Comparison of ENCODE assay signal across 24 mouse cellular contexts in genomic region chr2:146624207-146624606, GRCm38 (mm10).
DNase-seq lines count a peak whose midpoint lies in the region; ATAC-seq and TF ChIP-seq lines count a peak whose summit lies in the region.
"Had no signal": no experiment of that assay in that cellular context is flagged by ENCODE, and none has a peak within 500 bp of the region (broad histone marks: within the 10 kb centered on the region; RNA-seq: fewer than 3 reads in every experiment).

No protein-coding gene starts in this region.

- H3K4me1 ChIP-seq in ES-Bruce4 (ENCODE audit: control insufficient read depth, insufficient read depth, low read length), result peaks cover 7% of the 10 kb centered on the region
- H3K4me1 ChIP-seq in lung, embryonic 15.5 days, result no peaks in the 10 kb centered on the region; the same call in 1 of the 2 replicates
- H3K4me1 ChIP-seq: hindbrain, embryonic 13.5 days; megakaryocyte, embryonic 14.5 days; midbrain, embryonic 12.5 days had no signal

- peak; percentile 77; the same call in 1 of the 2 replicates for ATAC-seq in lung, embryonic 15.5 days (ENCODE audit: borderline replicate concordance, extremely low read depth, low FRiP score, low TSS enrichment)
- ATAC-seq: intestine, embryonic 16.5 days had no signal

- no peak for TF ChIP-seq POLR2A in ES-Bruce4 (IDR thresholded peaks at IDR 0.05; ENCODE audit: insufficient read depth, low read length)

- no peak overlapping the region for H3K27ac ChIP-seq in ES-Bruce4 (ENCODE audit: insufficient read depth, low read length)
- H3K27ac ChIP-seq in lung, embryonic 15.5 days, result no peak overlapping the region
- H3K27ac ChIP-seq: forebrain, embryonic 12.5 days; hindbrain, embryonic 13.5 days; layer of hippocampus, adult 2 months; left cerebral cortex, adult 2 months; limb, embryonic 13.5 days; midbrain, embryonic 12.5 days had no signal

- peak; percentile 45 for DNase-seq in R1 (ENCODE audit: low read depth, low spot score)
- DNase-seq in lung, postnatal 25 days (ENCODE audit: low spot score), result peak; percentile 89
- DNase-seq in adrenal gland, postnatal 10 days, result no peak
- no peak for DNase-seq in urinary bladder, postnatal 10 days (ENCODE audit: low spot score)
- DNase-seq in urinary bladder, postnatal 14 days (ENCODE audit: low spot score), result no peak
- DNase-seq: adrenal gland, postnatal 14 days; B cell, adult 2 months; cerebellum, adult 11 months; cerebellum, adult 9-11 months; gastrocnemius, postnatal 10 days; heart, postnatal 14 days; kidney, postnatal 25 days had no signal

- no peaks in the 10 kb centered on the region for H3K36me3 ChIP-seq in ES-Bruce4 (ENCODE audit: control insufficient read depth, insufficient read depth, low read length, poor library complexity, severe bottlenecking)
- no peaks in the 10 kb centered on the region for H3K36me3 ChIP-seq in lung, embryonic 15.5 days
- H3K36me3 ChIP-seq: forebrain, embryonic 12.5 days; hindbrain, embryonic 13.5 days; limb, embryonic 13.5 days; midbrain, embryonic 12.5 days had no signal

- WGBS in lung, embryonic 15.5 days, result 36% methylated on average over 5 of the region's 5 CpGs

- no peaks in the 10 kb centered on the region for H3K27me3 ChIP-seq in ES-Bruce4 (ENCODE audit: control insufficient read depth, insufficient read depth, low read length, poor library complexity, severe bottlenecking)
- H3K27me3 ChIP-seq in lung, embryonic 15.5 days, result no peaks in the 10 kb centered on the region

- no peak overlapping the region for H3K9ac ChIP-seq in ES-Bruce4 (ENCODE audit: low read depth, poor library complexity, severe bottlenecking)
- no peak overlapping the region for H3K9ac ChIP-seq in lung, embryonic 15.5 days
- H3K9ac ChIP-seq: forebrain, embryonic 12.5 days; hindbrain, embryonic 13.5 days; limb, embryonic 13.5 days; midbrain, embryonic 12.5 days had no signal

- no peak overlapping the region for H3K4me2 ChIP-seq in lung, embryonic 15.5 days
- H3K4me2 ChIP-seq: forebrain, embryonic 12.5 days; hindbrain, embryonic 13.5 days; limb, embryonic 13.5 days; liver, embryonic 11.5 days; midbrain, embryonic 12.5 days had no signal

- 0 out of 2 replicates have a peak, but pooled peaks have one; percentile 41 for TF ChIP-seq EP300 in ES-Bruce4 (IDR thresholded peaks at IDR 0.05; ENCODE audit: insufficient read depth, low read depth, low read length)

- no peak for TF ChIP-seq CTCF in ES-Bruce4 (IDR thresholded peaks at IDR 0.05; ENCODE audit: low read depth, low read length)

- H3K9me3 ChIP-seq in ES-Bruce4 (replicated peaks; ENCODE audit: control insufficient read depth, insufficient read depth, low read length, poor library complexity, severe bottlenecking), result no peaks in the 10 kb centered on the region
- H3K9me3 ChIP-seq in lung, embryonic 15.5 days, result no peaks in the 10 kb centered on the region
- H3K9me3 ChIP-seq: forebrain, embryonic 12.5 days; hindbrain, embryonic 13.5 days; limb, embryonic 13.5 days; megakaryocyte, embryonic 14.5 days; midbrain, embryonic 12.5 days had no signal

- no peak overlapping the region for H3K4me3 ChIP-seq in ES-Bruce4 (ENCODE audit: low read depth, low read length)
- H3K4me3 ChIP-seq in lung, embryonic 15.5 days, result no peak overlapping the region
- H3K4me3 ChIP-seq: erythroblast, embryonic 14.5 days; forebrain, embryonic 12.5 days; hindbrain, embryonic 13.5 days; layer of hippocampus, adult 2 months; left cerebral cortex, adult 2 months; limb, embryonic 13.5 days; megakaryocyte, embryonic 14.5 days; midbrain, embryonic 12.5 days had no signal

Comparison
In these comparisons a context has a peak if more than half of its experiments do, and no peak if none do; other contexts are left out.
1. DNase-seq: peak in R1 (single experiment) and lung, postnatal 25 days (single experiment); none in adrenal gland, postnatal 10 days (single experiment), urinary bladder, postnatal 10 days (single experiment) and urinary bladder, postnatal 14 days (single experiment).